Mouse (Mus musculus): ENCODE measurements around the gene Cfap299.

Cfap299 gene

GRCm38 (mm10) chr5:98688254-98688653 lies 359.1 kb downstream of the Cfap299 start:
- no peak for DNase-seq

DNA sequence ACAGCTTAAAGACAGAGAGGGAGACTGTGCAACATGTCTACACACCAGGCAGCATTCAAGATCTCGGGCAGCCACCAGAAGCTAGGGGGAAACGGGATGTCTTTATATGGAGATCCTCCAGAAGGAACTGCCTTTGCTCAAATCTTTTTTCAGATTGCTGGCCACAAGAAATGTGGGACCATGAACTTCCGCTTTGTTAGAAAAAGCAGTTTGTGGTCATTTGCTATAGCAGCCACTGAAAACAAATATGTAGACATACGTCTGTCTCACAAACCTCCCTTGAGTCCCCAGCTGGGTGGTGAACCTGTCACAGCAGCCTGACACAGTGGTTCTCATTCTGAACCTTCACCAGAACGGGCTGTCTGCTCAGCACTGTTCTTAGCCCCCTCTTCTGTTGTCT lies 363.0 kb downstream of the Cfap299 start:
- peak; percentile 7 to 9 for DNase-seq

GRCm38 (mm10) chr5:98696336-98696735 lies 367.2 kb downstream of the Cfap299 start:
- DNase-seq, result peak in 1 of 2 experiments; percentile 10

DNA sequence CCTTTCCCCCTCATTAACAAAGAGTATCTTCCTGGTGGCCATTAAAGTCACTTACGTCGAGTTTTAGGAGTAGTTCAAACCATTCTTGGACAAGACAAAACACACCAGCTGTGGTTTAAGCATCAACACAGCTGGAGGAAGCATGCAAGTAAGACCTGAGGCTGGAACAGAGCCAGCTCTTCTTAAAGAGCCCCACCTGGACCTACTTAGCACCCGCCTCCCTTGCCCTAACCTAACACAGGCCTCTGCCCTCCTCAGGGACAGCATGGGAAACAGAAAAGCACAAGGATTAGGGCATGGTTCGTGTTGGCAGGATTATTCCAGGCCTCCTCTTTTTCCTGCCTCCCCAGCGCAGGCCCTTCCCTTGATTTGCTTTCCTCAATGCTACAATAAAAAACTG lies 374.9 kb downstream of the Cfap299 start:
- DNase-seq, result no peak

- DNase-seq, result no peak
Observed at GRCm38 (mm10) chr5:98706597-98706996, 377.5 kb downstream of the Cfap299 start.

DNA sequence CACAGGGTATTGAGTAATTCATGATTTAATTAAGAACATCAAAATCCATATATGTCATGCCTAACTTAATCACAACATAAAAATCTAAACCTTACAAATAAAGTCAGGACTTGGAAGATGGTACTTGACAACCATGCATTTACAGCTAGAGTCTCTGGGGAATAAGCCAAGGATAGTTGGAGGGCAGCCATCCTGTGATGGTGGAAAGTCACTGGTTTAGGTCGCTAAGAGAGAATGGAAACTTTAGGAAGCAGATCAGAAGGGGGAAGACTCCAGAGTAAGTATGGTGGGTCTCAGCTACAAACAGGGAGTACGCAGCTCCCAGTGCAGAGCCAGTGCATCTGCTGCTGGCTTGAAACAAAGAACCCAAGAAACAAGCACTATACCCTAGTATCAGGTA lies 386.3 kb downstream of the Cfap299 start:
- no peak for DNase-seq

DNA sequence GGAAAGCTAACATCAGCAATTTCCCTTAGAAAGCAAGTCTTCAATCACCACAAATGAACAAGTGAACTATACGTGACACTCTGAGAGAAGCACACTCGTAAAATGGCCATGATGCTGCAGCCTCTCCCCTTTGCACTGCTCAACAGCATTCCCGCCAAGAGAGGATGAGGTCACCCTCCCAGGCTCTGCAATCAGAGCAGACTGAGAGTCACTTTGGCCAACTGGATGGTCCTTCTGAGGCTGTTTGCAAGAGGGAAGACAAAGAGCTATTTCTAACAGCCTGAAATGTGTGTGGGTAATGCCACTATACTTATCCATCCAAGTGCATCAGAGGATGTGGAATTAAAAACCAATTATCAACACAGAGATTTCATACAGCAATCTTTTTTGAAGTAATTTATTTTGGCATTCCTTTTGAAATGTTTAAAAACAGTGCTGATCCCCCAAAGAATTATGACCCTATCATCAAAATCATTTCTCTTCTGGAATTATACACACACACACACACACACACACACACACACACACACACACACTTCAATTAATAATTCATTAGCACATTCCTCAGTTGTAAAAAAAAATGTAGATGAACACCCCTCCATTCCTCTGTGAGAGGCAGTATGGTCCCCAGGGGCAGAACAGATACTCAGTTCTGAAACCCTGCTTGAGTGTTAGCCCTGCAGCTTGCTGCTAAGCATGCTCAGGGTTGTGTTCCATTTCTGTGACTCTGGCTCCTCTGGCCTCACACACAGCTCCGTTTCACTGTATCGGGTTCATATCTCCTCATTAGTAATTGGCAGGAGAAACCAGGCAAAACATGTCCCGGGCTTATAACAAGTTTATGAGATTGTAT lies 403.3 kb downstream of the Cfap299 start:
- peak in 1 of 2 experiments; percentile 8 for DNase-seq

DNA sequence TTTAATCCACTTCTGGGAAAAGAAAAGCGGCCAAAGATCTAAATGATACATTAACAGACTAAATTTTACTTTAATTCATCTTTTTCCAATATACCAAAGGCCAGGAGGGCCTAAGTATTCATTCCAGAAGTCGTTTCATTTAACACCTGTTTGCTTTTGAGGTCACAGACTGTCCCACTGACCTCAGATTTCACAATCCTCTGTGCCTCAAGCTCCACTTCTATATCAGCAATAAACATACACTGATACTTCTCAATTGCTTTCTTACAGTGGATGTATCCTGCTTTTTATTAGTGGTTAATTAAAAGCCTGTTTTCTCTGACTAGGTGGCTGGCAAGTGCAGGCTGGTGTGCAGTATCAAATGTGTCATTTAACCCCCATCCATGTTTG lies 403.9 kb downstream of the Cfap299 start:
- DNase-seq, result no peak

DNA sequence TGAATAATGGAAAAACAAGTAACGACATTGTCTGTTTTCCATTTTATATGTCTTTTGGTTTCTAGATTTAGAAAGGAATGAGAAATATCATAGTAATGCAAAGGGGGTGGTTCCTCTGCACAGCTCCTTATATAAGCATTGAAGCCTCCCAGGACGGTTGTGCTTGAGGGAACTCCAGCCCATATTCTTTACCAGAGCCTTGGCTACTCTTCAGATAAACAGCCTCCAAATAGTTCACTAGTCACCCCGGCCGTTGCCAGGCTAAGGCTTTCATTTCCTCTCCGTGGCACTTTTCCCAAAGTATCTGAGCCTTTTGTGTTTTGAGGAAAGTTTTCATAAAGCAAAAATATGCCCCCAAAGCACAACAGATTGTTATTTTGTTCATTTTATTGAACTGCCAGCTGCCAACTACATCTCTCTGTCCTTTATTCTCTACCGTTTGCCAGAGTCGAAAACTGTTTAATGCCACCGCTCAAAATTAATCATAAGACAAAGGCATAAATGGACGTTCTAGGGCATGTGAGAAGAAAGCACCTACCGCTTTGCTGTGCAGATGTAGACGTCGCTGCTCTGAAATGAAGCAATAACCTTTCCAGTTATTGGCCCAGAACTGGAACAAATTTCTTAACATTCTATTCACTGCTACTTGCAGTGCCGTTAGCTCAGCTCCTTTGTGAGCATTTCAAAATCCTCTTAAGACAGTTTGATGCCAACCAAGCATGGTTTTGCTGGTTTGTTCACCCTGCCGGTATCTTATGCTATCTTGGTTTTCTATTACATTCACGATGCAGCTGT lies 433.0 kb downstream of the Cfap299 start:
- peak in 1 of 2 experiments; percentile 11 for DNase-seq

GRCm38 (mm10) chr5:98778588-98778987 lies 449.5 kb downstream of the Cfap299 start:
- DNase-seq, result no peak

DNA sequence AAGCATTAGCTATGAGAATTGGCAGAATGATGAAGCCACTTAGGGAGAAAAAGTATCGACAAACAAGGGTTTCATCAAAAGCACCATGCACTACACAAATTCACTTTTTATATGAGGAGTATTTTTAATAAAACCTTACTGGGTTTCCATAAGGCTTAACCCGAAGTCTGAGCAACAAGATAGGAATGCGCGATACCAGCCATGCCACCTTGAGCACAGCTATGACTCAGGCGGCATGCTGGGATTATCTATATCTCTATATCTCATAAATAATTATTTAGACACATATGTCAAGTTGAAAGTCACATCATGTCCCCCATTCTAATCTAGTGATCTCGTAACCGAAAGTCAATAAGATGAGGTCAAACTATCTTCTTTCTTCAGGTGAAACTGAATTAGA lies 453.0 kb downstream of the Cfap299 start:
- no peak for DNase-seq

GRCm38 (mm10) chr5:98787735-98788134 lies 458.6 kb downstream of the Cfap299 start:
- DNase-seq, result no peak

- no peak for DNase-seq
Observed at GRCm38 (mm10) chr5:98788568-98788967, 459.5 kb downstream of the Cfap299 start.

DNA sequence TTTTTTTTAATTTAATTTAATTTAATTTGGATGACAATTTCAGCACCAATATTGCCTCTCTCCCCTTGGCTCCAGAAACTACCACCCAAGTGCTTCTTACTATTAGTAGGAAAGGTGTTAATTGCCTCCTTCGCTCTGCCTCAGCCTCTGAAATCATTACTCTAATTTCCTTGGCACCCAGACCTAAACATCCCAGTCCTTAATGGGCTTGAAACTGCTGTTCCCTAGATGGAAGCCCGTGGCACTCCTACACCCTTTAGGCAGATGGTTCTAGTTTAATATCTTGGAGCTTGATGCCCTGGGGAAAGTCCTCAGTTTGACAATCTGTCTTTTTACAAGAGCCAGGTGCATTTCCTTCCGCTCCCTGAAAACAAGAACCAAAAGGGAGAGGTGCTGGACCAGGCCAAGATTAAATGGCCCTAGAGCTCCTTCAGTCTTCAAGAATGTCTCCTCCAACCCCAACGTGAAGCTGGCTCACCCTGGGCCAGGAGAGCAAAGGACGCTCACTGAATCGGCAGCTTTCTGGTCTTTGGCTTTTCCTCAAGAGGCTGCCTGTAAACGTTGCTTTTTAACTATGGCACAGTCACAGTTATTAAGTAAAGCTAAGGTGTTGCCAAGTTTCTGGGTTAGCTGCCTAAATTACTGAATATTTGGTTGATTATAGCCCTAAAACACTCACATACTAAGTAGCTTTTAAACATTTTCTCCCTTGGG lies 461.9 kb downstream of the Cfap299 start:
- DNase-seq, result no peak

DNA sequence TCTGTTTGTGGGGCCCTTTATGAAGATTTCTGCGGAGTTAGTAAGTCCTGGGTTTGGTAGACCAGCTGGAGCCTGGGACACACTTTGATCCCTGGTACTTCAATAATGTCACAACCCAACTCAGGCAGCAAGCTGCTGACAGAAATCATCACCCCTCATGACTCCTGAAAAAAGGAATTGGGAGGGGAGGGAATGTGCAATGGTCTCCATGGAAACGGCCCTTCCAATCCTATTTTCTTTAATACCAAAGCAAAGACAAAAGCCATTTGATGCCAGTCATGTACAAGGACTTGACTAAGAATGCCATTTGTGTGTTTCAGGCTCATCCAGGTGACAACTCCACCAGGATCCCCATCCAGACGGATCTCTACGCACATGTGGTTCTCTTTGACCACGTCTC lies 472.4 kb downstream of the Cfap299 start:
- no peak for DNase-seq

DNA sequence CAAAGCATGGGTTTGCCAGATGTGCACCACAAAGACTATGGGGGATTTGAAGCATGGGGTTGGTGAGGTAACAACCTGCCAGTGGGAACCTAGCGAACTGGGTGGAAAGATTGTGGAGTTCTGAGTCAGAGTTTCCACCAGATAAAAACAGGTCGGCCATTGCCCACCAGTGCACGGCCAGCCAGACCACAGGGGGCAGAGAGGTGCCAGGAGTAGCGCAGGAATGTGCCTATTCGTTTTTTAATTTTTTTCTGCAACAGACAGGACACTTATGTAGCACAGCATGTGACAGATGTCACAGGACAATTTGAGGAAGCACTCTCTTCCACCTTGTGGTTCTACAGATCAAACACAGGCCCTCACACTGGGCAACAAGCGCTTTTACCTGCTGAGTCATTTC lies 475.7 kb downstream of the Cfap299 start:
- no peak for DNase-seq

GRCm38 (mm10) chr5:98806492-98806891 lies 477.4 kb downstream of the Cfap299 start:
- no peak for DNase-seq

DNA sequence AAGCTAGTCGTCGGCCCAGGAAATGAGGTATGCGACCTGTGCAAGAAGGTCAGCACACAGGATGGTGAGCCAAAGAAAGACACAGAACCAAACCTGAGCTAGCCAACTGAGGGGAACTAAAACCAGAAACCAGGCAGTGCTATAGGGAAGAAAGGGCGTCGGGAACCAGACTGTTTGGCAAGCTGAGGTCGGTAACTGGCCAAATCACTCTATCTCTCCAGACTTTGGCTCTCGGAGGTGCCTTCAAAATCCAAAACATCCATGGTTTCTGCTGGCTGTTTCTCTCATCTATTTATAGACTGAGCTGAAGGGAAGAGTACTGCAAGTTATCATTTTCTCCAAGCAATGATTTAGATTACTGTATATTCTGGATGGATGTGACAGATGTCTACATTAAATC lies 477.9 kb downstream of the Cfap299 start:
- DNase-seq, result no peak

GRCm38 (mm10) chr5:98807953-98808352 lies 478.8 kb downstream of the Cfap299 start:
- DNase-seq, result no peak

DNA sequence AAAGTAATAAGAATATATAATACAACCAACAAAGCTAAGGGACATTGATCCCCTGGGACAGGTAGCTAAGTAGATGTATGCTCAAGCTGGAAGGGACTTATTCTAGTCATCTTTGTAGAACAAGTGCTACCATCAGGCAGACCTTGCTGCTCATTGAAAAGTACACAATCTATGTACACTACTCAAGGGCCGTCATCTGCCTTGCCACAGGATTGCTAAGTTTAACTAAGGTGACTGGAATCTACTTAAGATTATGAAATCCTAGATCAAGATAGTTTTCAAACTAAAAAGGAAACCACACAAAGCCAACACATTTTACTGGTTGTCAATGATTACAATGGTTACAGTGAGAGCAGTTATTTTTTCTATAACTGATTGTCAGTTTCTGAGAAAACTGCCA lies 483.3 kb downstream of the Cfap299 start:
- DNase-seq, result peak; percentile 54 to 55

- no peak for DNase-seq
Observed at GRCm38 (mm10) chr5:98815269-98815668, 486.2 kb downstream of the Cfap299 start.

- DNase-seq, result peak; percentile 44 to 58
Observed at GRCm38 (mm10) chr5:98833760-98834159, 504.7 kb downstream of the Cfap299 start.

DNA sequence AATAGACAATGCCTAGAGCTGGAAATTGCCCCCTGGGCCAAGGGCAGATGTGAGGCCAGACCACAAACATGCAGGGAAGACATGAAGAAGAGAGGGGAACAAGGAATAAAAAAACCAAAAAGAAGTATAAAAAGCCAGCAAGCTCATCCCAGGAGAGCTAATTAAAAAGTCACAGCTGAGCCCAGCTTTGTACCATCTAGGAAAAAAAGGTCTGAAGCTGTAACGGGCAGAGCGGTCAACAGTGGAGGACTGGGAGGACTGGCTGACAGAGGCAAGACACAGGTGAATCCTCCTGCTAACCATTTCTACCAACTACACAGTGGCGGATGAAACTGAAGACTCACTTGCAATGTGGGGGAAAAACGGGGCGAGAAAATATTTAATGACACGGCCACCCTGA lies 505.2 kb downstream of the Cfap299 start:
- DNase-seq, result no peak
